Mouse (Mus musculus): ENCODE measurements around the gene Luzp1.

The Luzp1 gene

GRCm38 (mm10) chr4:136469371-136469903 is at the start of gene Luzp1:
TSS of gene Luzp1 (plus strand) at chr4:136469761.
- DNase-seq (ENCODE audit: low spot score), result peak; percentile 90

- no peak for DNase-seq (ENCODE audit: low spot score)
These were observed 46.3 kb upstream of the Luzp1 start, which contains the start of gene Htr1d for GRCm38 (mm10) chr4:136423224-136423623. TSS of gene Htr1d (plus strand) at chr4:136423524.

GRCm38 (mm10) chr4:136424120-136424999 is 45.2 kb upstream of the Luzp1 start:
- no peak for DNase-seq (ENCODE audit: low spot score)

GRCm38 (mm10) chr4:136425000-136425288 is 44.6 kb upstream of the Luzp1 start:
- peak; percentile 56 for DNase-seq (ENCODE audit: low spot score)

GRCm38 (mm10) chr4:136430609-136431375 is 38.8 kb upstream of the Luzp1 start:
- no peak for DNase-seq (ENCODE audit: low spot score)

GRCm38 (mm10) chr4:136431376-136431693 is 38.2 kb upstream of the Luzp1 start:
- DNase-seq (ENCODE audit: low spot score), result peak; percentile 83

GRCm38 (mm10) chr4:136434029-136434428 is 35.5 kb upstream of the Luzp1 start:
- DNase-seq (ENCODE audit: low spot score), result no peak

GRCm38 (mm10) chr4:136439106-136439505 is 30.5 kb upstream of the Luzp1 start:
- DNase-seq (ENCODE audit: low spot score), result no peak

GRCm38 (mm10) chr4:136441354-136442043 is 28.1 kb upstream of the Luzp1 start:
- DNase-seq (ENCODE audit: low spot score), result no peak

GRCm38 (mm10) chr4:136444561-136444960 is 25.0 kb upstream of the Luzp1 start:
- no peak for DNase-seq (ENCODE audit: low spot score)

- DNase-seq (ENCODE audit: low spot score), result no peak
These were observed 19.8 kb upstream of the Luzp1 start for GRCm38 (mm10) chr4:136449795-136450194.

GRCm38 (mm10) chr4:136450271-136450670 is 19.3 kb upstream of the Luzp1 start:
- no peak for DNase-seq (ENCODE audit: low spot score)

GRCm38 (mm10) chr4:136451564-136451963 is 18.0 kb upstream of the Luzp1 start:
- DNase-seq (ENCODE audit: low spot score), result no peak

GRCm38 (mm10) chr4:136452286-136452685 is 17.3 kb upstream of the Luzp1 start:
- no peak for DNase-seq (ENCODE audit: low spot score)

- DNase-seq (ENCODE audit: low spot score), result no peak
These were observed 16.8 kb upstream of the Luzp1 start for GRCm38 (mm10) chr4:136452792-136453191.

GRCm38 (mm10) chr4:136454850-136455260 is 14.7 kb upstream of the Luzp1 start:
- peak; percentile 93 for DNase-seq (ENCODE audit: low spot score)

GRCm38 (mm10) chr4:136456516-136457218 is 12.9 kb upstream of the Luzp1 start:
- no peak for DNase-seq (ENCODE audit: low spot score)

- no peak for DNase-seq (ENCODE audit: low spot score)
These were observed 11.3 kb upstream of the Luzp1 start for GRCm38 (mm10) chr4:136458276-136458675.

GRCm38 (mm10) chr4:136459210-136459609 is 10.4 kb upstream of the Luzp1 start:
- DNase-seq (ENCODE audit: low spot score), result no peak

- DNase-seq (ENCODE audit: low spot score), result peak; percentile 21
These were observed 8.4 kb upstream of the Luzp1 start for GRCm38 (mm10) chr4:136461206-136461605.

GRCm38 (mm10) chr4:136461761-136462085 is 7.8 kb upstream of the Luzp1 start:
- DNase-seq (ENCODE audit: low spot score), result no peak

Data from embryo, embryonic 10 days (tissue).